Mouse (Mus musculus) cortical plate, adult 2 months (tissue): ENCODE measurements around the gene Tbc1d2.

ENCODE experiments used
- CTCF ChIP-seq: fragments of 200-500 bp; IDR thresholded peaks from 2 replicates; pipeline ENCODE4 v1.5.1; 2011; ENCODE audit warnings: mild to moderate bottlenecking, control low read depth, low read length; ENCODE audit not compliant: insufficient read depth; ENCODE audit errors: extremely low read depth
- POLR2A ChIP-seq: fragments of 200-500 bp; IDR thresholded peaks from 2 replicates; pipeline ENCODE4 v1.6.1; 2011; ENCODE audit warnings: mild to moderate bottlenecking, low read length, control low read depth; ENCODE audit not compliant: insufficient read depth; ENCODE audit errors: extremely low read depth

DNA sequence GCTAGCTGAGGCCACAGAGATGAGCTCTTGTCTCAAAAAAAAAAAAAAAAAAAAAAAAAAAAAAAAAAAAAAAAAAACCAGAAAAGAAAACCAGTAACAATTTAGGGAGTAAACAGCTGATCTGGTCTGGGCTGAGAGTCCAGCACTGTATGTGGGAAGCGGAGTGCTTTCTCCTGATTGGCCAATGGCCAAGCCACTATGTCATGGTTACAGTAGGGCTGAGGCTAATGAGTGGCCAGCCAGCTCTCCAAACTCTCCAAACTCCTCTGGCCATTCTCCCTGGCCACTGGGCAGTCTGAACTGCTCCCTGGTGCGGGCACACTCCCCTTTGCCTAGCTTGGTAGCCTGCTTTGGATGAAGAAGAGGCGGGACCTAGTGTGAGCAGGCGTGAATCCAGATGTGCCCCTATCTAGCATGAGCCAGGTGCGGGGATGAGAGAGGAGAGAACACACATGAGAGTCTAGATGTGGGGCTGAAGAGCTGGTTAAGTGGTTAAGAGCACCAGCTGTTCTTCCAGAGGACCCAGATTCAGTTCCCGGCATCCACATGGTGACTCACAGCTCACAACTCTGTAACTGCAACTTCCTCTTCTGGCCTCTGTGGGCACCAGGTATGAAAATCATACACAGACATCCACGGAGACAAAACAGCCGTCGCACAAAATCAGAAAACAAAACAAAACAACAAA, 58.0 kb downstream of the Tbc1d2 start:
- TF ChIP-seq POLR2A = no peak
- no peak for TF ChIP-seq CTCF
